Mouse (Mus musculus): ENCODE results near the gene Rpl23a.
"Not testable (repeated sequence)": the region's sequence is repeated elsewhere in the genome, so short reads cannot be mapped to it uniquely, and the experiment has no call there.

Gene Rpl23a

DNA sequence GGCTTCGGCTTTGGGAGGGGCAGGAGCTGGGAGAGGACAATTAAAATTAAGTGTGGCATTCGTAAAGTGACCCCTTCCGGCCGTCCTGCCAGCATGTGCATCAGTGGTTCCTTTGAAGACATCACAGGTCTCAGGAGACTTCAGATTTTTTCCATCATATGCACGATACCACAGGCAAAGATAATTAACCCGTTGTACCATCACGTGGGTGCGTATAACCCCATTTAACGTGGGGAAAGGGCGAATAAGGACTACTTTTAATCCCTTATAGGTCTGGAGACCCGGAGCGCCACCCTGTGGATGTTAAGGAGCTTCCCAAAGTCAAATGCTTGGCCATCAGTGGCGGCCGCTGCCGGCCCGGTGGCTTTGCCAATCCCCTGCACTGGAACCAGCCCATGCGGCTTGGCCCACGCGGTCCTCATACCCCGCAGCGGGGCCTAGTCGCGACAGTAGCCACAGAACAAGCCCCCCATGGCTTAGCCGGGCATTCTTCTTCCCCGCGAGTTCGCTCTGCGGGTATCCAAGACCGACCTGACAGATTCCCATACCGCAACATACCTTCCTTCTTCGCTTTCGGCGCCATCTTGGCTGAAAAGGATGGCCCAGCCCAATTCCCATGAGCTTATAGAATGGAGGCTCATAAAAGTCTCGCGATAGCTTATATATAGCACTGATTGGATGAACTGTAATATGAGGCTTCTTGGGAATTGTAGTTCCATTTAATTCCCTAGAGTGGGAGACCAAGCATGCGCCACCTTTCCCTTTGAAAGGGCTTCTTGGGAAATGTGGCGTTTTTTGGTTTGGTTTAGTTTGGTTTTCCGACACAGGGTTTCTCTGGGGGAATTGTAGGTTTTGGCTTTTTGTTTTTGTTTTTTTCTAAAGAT is at the start of gene Rpl23a:
Rpl23a (minus strand) TSS at position 624 of the 884 bp plus-strand sequence.
- peak; percentile 88 for DNase-seq (ENCODE audit: low spot score)

DNA sequence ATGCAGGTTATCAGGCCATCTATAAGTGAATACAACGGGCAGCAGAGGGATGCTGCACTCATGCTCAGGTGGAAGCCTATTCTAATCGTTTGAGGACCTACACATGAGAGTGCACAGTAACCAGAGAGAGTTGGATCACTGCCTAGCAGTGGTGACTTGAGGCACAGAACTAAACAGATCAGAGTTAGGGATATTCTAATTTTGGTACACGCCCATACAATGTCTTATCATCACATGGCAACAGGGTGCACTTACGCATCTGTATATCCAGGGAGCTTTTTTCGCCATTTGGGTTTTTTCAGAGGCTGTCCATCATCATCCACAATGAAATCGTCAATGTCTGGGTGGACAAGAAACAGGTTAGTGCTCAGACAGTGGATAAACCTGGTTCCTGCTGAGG is 48.1 kb upstream of the Rpl23a start:
- no peak for DNase-seq (ENCODE audit: low spot score)

DNA sequence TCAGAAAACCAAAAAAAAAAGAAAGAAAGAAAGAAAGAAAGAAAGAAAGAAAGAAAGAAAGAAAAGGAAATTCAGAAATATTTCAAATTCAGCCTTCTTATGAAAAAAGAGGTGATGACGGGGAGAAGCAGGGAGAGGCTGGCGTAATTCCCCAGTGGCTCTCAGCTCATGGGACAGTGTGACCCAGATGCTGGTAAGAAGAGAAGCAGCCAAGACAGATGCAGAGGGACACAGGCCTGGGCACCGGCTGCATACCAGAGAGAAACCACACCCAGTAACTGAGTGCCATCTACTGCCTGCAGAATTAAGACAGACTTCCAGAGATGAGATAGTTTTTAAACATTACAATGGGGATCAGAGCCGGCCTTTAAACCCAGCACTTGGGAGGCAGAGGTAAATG is 40.2 kb upstream of the Rpl23a start:
- no peak for DNase-seq (ENCODE audit: low spot score)

DNA sequence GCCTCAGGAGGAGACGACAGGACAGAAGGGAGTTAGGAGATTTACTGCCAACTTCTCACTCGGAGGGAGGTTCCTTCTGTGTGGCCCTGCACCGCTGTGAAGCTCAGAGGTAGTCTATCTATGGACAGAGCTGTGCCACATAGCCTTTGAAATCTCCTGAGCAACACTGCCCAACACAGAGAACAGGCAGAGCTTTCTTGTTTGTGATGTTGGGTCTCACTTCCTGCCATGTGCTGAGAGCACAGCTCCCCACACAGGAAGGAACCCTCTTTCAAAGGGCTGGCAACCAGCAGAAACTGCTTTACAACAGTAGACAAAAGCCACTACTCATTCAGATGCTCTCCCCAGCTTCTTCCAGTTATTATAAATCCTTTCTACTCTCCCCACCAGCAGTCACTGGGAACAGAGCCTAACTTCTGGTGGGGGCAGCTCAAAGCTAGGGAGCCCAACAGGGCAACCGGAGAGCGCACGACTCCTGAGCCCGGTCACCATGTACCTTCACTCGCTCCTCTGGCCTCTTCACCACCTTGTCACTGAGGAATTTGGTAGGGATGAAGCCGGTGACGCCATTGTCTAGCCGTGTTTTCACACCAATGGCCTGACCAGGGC is 32.4 kb upstream of the Rpl23a start:
- DNase-seq (ENCODE audit: low spot score): no peak

DNA sequence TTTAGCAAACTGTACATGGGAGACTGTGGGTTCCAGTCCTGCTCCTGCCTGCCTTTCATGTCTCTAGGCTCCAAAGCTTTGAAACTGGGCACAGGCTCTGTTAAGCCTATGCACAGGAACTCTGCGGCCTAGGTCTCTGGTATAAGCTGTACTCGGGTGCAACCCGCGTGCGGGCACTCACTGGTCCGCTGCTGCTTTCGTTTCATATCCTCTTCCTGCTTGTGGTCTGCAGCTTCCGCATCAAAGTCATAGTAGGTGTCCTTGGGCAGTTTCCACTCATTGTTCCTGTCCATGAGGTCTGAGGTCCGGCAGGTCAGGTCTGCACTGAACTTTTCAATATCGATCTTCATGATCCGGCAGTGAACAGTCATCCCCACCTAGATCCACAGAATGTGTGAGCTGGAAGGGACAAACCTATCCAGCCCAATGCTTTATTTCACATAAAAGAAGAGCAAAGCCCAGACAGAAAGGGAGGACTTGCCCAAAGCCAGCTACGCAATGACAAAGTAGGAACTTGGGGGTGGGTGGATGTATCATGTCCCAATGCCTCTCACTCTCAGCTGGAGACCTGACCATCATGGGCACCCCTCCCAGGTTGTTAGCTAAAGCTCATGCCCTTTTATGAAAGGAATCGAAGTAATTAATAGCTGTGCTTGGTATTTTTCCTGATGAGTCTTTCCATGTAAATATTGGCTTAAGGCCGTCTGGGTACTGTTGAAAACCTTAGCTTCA is 29.9 kb upstream of the Rpl23a start:
- DNase-seq (ENCODE audit: low spot score): no peak

DNA sequence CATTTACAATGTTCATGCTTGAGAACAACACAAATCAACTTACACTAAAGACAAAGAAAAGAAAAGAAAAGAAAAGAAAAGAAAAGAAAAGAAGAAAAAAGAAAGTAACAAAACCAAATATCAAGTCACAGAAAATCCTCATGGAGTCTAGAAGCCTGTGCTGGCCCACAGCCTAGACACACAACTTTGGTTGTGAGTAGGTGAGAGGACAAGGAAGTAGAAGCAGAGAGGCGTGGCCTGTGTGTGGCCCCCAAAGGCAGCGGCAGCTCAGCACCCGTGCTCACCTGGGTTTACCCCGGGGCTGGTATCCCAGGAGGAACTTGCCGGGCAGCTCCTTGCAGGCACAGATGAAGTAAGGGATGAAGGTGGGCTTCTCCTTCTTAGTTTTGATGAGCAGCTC is 28.1 kb upstream of the Rpl23a start:
- no peak for DNase-seq (ENCODE audit: low spot score)

DNA sequence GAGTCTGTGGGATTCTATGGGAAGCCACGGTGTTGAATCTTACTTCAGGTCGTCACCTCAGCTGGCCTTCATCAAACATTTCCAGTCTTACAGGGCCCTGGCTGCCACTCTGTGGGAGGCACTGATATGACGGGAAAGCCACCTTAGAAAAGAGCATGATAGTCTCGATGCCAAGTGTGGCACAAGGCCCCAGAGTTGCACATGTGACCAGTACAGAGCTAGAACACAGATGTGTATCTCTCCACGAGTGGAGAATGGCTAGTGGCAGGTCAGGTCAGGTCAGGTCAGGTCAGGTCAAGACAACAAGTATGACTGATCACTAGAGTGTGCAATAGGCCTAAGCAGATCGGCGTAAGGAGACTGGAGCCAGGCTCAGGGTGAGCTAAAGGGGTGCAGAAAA is 27.2 kb upstream of the Rpl23a start:
- no peak for DNase-seq (ENCODE audit: low spot score)

DNA sequence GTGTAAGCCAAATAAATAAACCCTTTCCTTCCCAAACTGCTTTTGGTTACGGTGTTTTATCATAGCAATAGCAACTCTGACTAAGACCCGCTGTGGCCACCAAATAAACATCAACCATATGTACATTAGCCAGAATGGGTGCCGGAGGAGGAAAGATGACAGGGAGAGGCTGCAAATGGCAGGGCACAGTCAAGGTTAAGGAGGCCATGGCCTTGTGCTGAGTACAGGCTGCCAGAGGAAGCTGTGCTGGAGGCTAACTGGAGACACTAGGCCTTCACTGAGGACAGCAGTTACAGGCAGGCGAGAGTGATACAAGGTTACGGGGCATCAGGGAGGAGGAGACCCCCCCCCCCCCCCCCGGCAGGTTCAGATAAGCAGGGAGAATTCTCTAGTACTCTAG is 26.5 kb upstream of the Rpl23a start:
- no peak for DNase-seq (ENCODE audit: low spot score)

DNA sequence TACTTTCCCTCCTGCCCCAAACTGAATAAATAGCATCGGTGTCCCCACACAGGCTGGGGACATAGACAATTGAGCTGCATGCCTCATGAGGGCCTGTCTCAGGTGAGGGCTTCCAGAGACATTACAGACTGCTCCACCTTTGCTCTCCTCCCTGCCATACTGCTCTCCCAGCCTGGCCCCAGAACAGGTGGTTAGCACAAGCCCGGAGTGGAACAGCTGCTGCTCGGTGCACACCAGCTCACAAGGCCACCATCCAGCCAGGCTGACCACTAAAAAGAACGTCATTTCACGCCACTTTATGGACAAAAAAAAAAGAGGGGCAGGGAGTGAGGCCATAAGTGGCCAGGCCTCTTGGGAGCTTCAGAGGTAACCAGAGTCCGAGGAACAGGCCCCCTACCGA is 23.8 kb upstream of the Rpl23a start:
- DNase-seq (ENCODE audit: low spot score): no peak

DNA sequence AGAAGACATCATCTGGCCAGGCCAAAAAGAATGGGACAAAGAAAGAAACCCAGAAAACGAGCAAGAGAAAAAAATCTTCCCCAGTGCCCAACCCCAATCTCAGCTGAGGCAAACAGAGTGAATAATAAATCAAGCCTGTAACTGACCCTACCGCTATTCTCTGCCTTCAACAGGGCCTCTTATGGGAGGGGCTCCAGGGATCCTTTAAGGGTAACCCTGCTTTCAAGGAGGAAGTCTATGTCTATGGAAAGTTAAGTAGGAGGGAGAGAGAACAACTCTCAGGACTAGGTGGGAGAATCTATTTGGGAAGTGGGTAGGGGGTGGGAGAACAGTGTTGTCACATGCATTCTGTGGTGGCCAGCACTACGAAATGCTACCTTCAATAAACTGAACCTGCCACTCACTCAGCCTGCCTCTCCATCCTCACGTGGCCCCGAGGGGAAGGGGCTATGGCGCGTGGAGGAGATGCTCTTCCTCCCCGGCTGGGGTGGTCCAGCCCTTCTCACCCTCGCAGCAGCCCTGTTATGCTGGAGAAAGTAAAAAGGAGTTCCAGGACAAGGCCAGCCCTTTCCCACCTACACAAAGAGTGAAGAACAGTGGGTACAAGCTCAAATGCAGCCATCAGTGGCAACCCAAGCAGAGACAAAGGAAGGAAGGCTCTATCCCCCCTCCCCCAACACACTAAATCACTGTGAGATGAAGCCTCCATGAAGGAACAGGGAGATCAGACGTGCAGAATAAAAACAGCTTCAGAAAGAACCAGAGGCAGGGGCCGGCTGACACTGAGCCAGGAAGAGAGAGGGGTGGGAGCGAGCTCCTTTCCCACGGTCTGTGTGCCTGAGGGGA is 22.2 kb upstream of the Rpl23a start:
- no peak for DNase-seq (ENCODE audit: low spot score)

DNA sequence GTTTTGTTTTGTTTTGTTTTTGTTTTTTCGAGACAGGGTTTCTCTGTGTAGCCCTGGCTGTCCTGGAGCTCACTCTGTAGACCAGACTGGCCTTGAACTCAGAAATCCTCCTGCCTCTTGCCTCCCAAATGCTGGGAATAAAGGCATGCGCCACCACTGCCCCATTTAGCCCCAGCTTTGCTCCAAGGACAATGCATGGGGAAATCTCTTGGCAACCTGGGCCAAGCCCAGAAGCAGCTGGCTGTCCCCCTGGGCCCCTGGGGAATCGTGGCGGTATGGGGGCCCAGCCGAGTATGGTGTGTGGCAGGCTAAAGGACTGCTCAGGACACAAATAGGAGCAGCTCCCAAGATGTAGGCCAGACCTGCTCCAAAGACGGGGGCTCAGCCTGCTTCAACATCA is 20.9 kb upstream of the Rpl23a start:
- no peak for DNase-seq (ENCODE audit: low spot score)

DNA sequence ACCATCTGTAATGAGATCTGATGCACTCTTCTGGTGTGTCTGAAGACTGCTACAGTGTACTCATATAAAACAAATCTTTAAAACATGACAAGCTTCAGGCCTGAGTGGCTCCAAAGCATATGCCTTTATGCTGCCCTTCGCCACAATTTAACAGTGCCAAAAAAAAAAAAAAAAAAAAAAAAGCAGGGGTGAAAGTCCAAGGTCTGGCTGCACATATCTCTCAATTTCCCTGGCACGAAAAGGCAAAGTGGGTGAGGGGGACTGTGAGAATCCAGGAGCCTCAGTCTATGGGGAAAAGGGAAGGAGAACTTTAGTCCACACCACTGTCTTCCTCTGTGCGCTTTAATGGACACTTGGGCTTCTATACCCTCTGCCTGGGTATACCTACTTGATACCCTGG is 19.0 kb upstream of the Rpl23a start:
- DNase-seq (ENCODE audit: low spot score): no peak

DNA sequence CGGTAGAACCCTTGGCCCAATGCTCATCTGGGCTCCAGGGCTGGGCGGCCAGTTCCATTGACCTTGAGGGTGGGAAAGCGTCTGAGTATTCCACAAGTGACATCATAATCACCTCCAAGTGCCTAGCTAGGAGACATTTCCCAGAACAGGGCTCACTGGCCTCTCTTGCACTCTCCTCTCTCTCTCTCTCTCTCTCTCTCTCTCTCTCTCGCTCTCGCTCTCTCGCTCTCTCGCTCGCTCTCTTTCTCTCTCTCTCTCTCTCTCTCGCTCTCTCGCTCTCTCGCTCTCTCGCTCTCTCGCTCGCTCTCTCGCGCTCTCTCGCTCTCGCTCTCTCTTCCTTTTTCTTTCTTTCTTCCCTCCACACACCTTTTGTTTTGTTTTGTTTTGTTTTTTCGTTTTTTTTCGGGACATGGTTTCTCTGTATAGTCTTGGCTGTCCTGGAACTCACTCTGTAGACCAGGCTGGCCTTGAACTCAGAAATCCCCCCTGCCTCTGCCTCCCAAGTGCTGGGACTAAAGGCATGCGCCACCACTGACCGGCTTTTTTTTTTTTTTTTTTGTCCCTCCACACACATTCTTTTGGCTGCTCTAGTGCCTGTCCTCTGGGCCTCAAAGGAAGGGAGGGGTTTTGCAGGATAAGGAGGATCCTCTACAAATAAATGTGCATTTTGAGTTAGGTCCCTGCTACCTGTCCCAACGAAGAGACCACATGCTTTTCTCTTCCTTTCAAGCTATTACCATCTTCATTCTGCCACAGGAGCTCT is 11.9 kb upstream of the Rpl23a start:
- no peak for DNase-seq (ENCODE audit: low spot score)

DNA sequence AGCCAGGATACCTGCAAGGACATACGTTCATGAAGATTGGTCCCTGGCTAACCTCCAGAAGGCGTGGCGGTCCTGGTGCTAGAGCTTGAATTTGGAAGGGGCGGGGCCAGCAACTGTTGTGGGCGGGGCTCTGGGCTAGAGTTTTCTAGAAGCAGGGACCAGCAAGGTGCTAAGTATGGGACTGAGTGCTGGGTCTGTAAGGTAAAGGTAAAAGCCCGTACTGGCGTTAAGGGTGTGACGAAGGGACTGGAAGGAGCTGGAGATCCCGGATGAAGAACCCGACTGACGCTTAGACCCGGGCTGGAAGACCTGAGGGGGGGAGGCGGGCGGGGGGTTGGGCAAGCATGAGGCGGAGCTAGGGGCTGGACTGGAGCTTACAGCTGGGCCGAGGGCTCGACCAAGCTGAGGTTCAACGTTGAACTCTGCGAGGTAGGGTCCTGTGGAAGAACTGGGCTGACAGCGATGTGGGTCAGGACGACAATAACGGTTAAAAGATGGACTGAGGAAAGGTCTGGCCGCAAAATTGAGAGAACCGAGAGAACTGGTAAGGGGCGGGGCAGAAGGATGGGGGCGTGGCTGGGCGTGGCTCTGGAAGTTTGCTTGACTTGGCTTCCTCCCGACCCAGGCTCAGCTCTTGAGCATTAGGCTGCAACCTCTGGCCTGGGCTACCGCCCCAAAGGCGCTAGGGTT is 11.2 kb upstream of the Rpl23a start:
- DNase-seq (ENCODE audit: low spot score): peak; percentile 81

DNA sequence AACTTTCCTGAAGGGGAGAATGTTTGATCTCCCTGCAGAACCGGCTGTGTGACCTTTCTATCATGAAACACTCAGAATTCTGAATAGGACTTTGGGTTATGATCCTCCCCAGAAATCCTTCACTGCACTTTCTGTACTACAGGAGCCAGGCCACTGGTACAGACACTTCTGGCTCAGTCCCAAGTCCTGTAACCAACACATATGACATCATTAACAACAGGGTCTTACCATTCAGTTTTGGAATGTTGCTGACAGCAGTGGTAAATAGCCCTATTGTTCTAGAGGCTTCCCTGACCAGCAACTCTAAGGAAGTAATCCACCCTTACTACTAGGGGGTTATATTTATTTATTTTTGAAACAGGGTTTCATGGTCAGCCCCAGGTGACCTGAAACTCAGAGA is 9.7 kb upstream of the Rpl23a start, which contains the start of gene Proca1:
Proca1 (plus strand) TSS at position 280 of the 400 bp plus-strand sequence.
- no peak for DNase-seq (ENCODE audit: low spot score)

DNA sequence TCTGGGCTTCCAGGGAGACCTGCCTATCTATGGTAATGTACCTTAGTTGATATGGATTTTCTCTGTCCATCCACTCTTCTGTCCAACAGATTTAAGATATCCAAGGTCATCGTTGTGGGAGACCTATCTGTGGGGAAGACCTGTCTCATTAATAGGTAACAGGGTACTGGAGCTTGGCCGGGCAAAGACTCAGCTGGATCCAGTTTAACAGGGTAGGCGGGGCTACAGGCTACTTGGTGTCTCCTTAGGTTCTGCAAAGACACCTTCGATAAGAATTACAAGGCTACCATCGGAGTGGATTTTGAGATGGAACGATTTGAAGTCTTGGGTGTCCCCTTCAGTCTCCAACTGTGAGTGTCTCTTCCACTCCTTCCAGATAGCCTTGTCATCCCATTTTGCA is 6.7 kb upstream of the Rpl23a start:
- no peak for DNase-seq (ENCODE audit: low spot score)

DNA sequence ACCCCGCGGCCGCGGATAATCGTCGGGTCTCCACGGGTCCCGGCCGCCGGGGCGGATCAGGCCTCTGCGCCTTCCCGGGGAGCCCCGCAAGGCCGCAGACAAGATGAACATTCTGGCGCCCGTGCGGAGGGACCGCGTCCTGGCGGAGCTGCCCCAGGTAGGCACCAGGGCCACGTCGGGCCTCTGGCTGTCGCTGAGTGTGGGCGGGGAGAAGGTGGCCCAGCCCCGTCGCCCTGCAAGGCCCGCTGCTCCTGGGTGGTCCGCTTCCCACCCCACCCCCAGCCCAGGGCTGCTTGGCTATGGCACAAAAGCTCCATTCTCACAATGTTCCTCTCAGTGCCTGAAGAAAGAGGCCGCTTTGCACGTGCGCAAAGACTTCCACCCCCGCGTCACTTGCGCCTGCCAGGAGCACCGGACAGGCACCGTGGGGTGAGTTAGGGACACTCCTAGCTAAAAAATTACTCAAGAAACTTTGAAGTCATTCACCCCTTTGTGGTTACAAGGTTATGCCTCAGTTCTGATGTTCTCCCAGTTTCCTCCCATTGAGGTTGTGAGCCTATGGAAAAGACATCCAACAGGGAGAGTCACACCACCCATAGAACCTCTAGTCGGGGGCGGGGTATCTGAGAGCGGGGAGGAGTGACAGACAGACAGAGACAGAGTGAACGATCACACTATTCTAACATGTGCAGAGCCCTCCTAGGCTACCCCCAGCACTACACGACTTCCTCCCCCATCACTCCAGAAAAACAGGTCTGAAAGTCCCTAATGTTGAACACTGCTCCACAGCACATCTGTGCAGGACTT is 6.1 kb upstream of the Rpl23a start:
- DNase-seq (ENCODE audit: low spot score): no peak

DNA sequence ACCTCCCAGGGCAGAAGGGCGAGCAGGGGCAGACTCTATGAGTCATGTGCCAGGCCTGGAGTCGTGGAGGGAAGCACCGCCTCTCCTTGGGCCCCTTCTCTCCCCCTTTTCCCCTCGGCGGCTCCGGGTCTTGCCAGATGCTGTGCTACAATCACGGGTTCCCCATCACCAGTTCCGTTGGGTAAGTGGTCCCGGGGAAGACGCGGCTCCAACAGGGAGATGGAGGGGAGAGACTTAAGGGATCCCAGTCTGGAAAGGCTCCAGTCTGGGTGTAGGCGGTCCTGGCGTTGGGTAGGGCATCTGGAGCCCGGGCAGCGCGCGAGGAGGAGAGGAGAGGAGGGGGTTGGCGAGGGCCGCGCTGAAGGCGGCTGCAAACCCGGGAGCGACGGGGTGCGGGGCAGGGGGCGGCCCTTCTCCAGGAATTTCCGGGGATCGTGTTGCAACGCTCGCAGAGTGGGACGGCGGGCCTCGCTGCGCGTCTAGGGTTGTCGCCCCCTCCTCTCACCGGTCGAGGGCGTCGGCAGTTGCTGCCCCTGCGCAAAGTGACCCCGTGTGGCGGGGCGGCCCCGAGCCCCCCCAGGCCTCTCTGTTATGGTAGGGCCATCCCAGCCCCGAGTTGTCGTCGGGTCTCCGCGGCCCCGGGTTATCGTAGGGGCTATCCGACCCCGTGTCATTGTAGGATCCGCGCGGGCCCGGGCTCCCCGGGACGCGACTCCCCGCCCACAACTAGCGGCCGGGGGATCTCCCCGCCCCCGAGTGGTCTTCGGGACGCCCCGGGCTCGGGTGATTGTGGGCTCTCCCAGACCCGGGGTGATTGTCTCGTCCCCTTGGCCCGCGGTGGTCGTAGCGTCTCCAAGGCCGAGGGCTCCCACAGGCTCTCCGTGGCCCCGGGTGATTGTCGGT is 5.2 kb upstream of the Rpl23a start, which contains the start of gene Rab34:
Rab34 (plus strand) TSS at position 100 of the 903 bp plus-strand sequence.
- DNase-seq (ENCODE audit: low spot score): no peak

DNA sequence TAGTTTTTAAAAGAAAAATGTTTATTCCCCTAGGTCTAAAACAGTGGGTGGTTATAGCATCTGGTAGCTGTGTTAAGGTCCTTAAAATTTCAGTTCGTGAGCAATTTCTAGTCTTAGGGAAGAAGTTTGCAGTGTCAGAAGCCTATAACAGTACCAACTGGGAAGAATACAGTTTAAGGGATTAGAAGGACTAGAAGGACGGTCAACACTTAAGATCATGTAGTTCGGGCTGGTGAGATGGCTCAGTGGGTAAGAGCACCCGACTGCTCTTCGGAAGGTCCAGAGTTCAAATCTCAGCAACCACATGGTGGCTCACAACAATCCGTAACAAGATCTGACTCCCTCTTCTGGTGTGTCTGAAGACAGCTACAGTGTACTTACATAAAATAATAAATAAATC is 1.3 kb upstream of the Rpl23a start:
- not testable (repeated sequence) for DNase-seq (ENCODE audit: low spot score)

Data from c-Kit-positive CD71-positive TER-119-positive erythroid progenitor cells, embryonic 14.5 days (primary cell).